Mouse (Mus musculus) kidney, postnatal 10 days (tissue): ENCODE data around the gene Npepps.

Experiments
- DNase-seq: peaks from one replicate; pipeline ENCODE4 v3.0.0; 2021; ENCODE audit warnings: mixed read lengths

Gene Npepps

GRCm38 (mm10) chr11:97182446-97182845 is 98.0 kb downstream of the Npepps start:
- no peak for DNase-seq

- no peak for DNase-seq
These were observed 99.4 kb downstream of the Npepps start for GRCm38 (mm10) chr11:97181061-97181460.

GRCm38 (mm10) chr11:97178198-97178597 is 102.2 kb downstream of the Npepps start:
- no peak for DNase-seq

- peak; percentile 64 for DNase-seq
These were observed 103.6 kb downstream of the Npepps start for GRCm38 (mm10) chr11:97176851-97177250.

- no peak for DNase-seq
These were observed 104.9 kb downstream of the Npepps start for GRCm38 (mm10) chr11:97175499-97175898.

- DNase-seq: no peak
These were observed 120.1 kb downstream of the Npepps start for GRCm38 (mm10) chr11:97160341-97160740.

- no peak for DNase-seq
These were observed 123.4 kb downstream of the Npepps start for GRCm38 (mm10) chr11:97156999-97157398.
